Mouse (Mus musculus) hindbrain, embryonic 15.5 days (tissue): ENCODE measurements at regions not wholly inside any gene's neighbourhood (a gene's known extent, or its start where the extent isn't known, plus 50 kb on each side); places are given as distances from the start of the nearest gene placed in this dataset.

Experiments used
- ATAC-seq: fragments of 200-750 bp; cut with Nextera tagmentation; 2 replicates; pipeline ENCODE4 v1.8.0; 2017; ENCODE audit warnings: low read depth, moderate number of reproducible peaks, moderate TSS enrichment; ENCODE audit not compliant: low FRiP score
- H3K27ac ChIP-seq: fragments of 300-500 bp; sonication (generic); replicated peaks from 2 replicates; pipeline ENCODE4 v1.5.1; 2015; ENCODE audit warnings: mild to moderate bottlenecking, inconsistent platforms
- H3K27me3 ChIP-seq: fragments of 300-500 bp; sonication (generic); 2 replicates; pipeline ENCODE4 v1.6.1; 2015; ENCODE audit warnings: control low read depth, inconsistent platforms
- H3K36me3 ChIP-seq: fragments of 300-500 bp; sonication (generic); 2 replicates; pipeline ENCODE4 v1.6.1; 2015; ENCODE audit warnings: control low read depth, inconsistent platforms
- H3K4me1 ChIP-seq: fragments of 300-500 bp; sonication (generic); replicated peaks from 2 replicates; pipeline ENCODE4 v1.6.1; 2015; ENCODE audit warnings: control low read depth, inconsistent platforms
- H3K4me2 ChIP-seq: fragments of 300-500 bp; sonication (generic); 2 replicates; pipeline ENCODE4 v1.6.1; 2015; ENCODE audit warnings: moderate library complexity, mild to moderate bottlenecking, inconsistent platforms
- H3K4me3 ChIP-seq: fragments of 300-500 bp; sonication (generic); 2 replicates; pipeline ENCODE4 v1.5.1; 2015; ENCODE audit warnings: mild to moderate bottlenecking, inconsistent platforms
- H3K9ac ChIP-seq: fragments of 300-500 bp; sonication (generic); 2 replicates; pipeline ENCODE4 v1.6.1; 2015; ENCODE audit warnings: inconsistent platforms
- H3K9me3 ChIP-seq: fragments of 300-500 bp; sonication (generic); 2 replicates; pipeline ENCODE4 v1.6.1; 2016; ENCODE audit warnings: control low read depth, inconsistent platforms
- WGBS: fragments of 180-500 bp; shearing (Covaris S2); methylation state at CpG from one replicate; pipeline ENCODE4 v1.1.7; 2015; 5-methylcytosine and 5-hydroxymethylcytosine counted together

GRCm38 (mm10) chr5:35160929-35161815 is 55.6 kb upstream of the Lrpap1 start:
- 81% methylated on average over 5 of the region's 5 CpGs for WGBS
- Histone ChIP-seq H3K4me2 (no peak overlapping the region), H3K9me3 (no peaks in the 10 kb centered on the region), H3K4me1 (peaks cover 22% of the 10 kb centered on the region), H3K27me3 (no peaks in the 10 kb centered on the region), H3K9ac (no peak overlapping the region), H3K36me3 (no peaks in the 10 kb centered on the region), H3K4me3 (no peak overlapping the region), H3K27ac (no peak overlapping the region)
- ATAC-seq: no peak

GRCm38 (mm10) chr5:35159854-35160253 is 54.3 kb upstream of the Lrpap1 start:
- ATAC-seq: no peak
- Histone ChIP-seq H3K36me3 (no peaks in the 10 kb centered on the region), H3K27ac (no peak overlapping the region), H3K27me3 (no peaks in the 10 kb centered on the region), H3K4me3 (no peak overlapping the region), H3K9ac (no peak overlapping the region), H3K9me3 (no peaks in the 10 kb centered on the region), H3K4me1 (peaks cover 24% of the 10 kb centered on the region), H3K4me2 (no peak overlapping the region)
- 77% methylated on average over 4 of the region's 4 CpGs for WGBS

- peaks cover 24% of the 10 kb centered on the region for H3K4me1 ChIP-seq
- 49% methylated on average over 9 of the region's 9 CpGs for WGBS
- H3K9ac ChIP-seq: no peak overlapping the region
- no peak overlapping the region for H3K27ac ChIP-seq
- H3K36me3 ChIP-seq: no peaks in the 10 kb centered on the region
- ATAC-seq: no peak
- no peaks in the 10 kb centered on the region for H3K9me3 ChIP-seq
- no peak overlapping the region for H3K4me3 ChIP-seq
- no peak overlapping the region for H3K4me2 ChIP-seq
- no peaks in the 10 kb centered on the region for H3K27me3 ChIP-seq
Observed at GRCm38 (mm10) chr5:35159178-35159661, 53.7 kb upstream of the Lrpap1 start.

DNA sequence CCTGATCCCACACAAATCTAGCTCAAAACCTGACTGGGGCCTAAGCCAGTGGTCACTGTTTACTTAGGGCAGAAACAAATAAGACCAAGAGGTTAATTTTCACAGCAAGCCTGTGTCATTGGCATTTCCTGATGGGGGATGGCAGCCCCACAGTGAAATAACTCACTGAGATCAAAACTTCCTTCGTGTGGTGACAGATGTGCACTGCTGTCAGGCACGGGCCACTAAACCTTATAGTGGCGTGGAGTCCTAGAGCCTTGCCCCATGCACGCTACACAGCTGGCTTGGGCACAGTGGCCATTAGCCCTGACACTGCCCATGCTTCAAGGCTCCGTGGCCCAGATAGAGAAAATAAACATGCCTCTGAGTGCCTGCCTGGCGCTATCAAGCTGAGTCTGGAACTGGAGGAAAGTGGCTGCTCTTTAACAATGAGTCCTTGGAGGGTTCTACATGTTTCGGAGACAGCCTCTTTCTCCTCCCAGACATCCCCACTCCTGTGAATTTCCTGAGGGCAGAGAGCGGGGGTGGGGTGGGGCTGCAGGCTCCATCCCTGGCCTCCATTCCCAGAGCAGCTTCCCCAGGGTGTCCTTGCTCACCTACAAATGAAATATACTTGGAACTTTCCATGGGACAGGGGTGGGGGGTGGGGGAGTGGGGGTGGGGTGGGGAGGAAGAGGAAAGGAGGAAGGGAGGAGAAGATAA is 52.9 kb upstream of the Lrpap1 start:
- H3K9me3 ChIP-seq: no peaks in the 10 kb centered on the region
- whole genome bisulfite sequencing: 46% methylated on average over 8 of the region's 8 CpGs
- peaks cover 24% of the 10 kb centered on the region for H3K4me1 ChIP-seq
- no peak overlapping the region for H3K4me3 ChIP-seq
- H3K4me2 ChIP-seq: no peak overlapping the region
- H3K9ac ChIP-seq: no peak overlapping the region
- no peaks in the 10 kb centered on the region for H3K27me3 ChIP-seq
- H3K27ac ChIP-seq: no peak overlapping the region
- no peak for ATAC-seq
- no peaks in the 10 kb centered on the region for H3K36me3 ChIP-seq

DNA sequence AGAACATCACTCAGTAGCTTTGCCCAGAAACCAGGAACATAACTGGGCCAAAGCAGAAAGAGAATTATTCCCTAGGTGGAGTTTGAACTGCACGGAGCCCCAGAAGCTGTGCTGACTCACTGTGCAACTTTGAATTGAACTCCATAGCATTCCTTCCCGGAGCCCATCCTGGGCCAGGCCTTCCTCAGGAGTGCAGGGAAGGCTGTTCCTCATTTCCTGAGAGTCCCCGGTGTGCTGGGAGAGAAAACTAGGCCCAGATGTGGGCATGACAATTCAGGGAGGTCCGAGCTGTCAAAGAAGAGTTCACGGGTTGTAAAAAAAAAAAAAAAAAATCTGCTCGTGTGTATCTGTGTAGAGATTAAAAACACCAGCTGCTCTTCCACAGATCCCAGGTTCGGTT is 50.8 kb upstream of the Lrpap1 start:
- no peak overlapping the region for H3K9ac ChIP-seq
- H3K4me1 ChIP-seq: peaks cover 24% of the 10 kb centered on the region
- H3K4me2 ChIP-seq: no peak overlapping the region
- WGBS: 69% methylated on average over 7 of the region's 7 CpGs
- H3K27ac ChIP-seq: no peak overlapping the region
- no peak overlapping the region for H3K4me3 ChIP-seq
- H3K9me3 ChIP-seq: no peaks in the 10 kb centered on the region
- no peaks in the 10 kb centered on the region for H3K27me3 ChIP-seq
- ATAC-seq: no peak
- H3K36me3 ChIP-seq: no peaks in the 10 kb centered on the region

DNA sequence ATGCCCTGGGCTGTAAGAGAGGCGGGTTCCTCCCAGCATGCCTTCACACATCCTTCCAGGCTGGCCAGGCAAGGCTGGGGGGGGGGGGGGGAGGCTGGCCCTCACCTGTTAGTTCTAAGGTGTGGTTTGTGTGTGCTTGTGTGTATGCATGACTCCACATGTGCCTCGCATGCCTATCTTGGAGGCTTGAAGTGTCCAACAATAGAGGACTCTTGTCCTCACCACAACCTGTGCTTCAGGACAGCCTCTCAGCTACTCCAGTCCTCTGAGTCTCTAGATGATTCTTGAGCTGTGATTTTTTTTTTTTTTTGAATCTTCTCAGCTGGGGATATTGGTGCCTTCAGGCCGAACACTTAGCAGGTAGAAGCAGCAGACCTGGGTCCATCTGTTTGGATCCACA is 50.2 kb upstream of the Lrpap1 start:
- H3K27ac ChIP-seq: no peak overlapping the region
- no peaks in the 10 kb centered on the region for H3K27me3 ChIP-seq
- H3K9me3 ChIP-seq: no peaks in the 10 kb centered on the region
- WGBS: 91% methylated on average over 3 of the region's 3 CpGs
- H3K36me3 ChIP-seq: no peaks in the 10 kb centered on the region
- peaks cover 24% of the 10 kb centered on the region for H3K4me1 ChIP-seq
- H3K4me3 ChIP-seq: no peak overlapping the region
- ATAC-seq: no peak
- H3K4me2 ChIP-seq: no peak overlapping the region
- H3K9ac ChIP-seq: no peak overlapping the region
